In the genomic region with DNA sequence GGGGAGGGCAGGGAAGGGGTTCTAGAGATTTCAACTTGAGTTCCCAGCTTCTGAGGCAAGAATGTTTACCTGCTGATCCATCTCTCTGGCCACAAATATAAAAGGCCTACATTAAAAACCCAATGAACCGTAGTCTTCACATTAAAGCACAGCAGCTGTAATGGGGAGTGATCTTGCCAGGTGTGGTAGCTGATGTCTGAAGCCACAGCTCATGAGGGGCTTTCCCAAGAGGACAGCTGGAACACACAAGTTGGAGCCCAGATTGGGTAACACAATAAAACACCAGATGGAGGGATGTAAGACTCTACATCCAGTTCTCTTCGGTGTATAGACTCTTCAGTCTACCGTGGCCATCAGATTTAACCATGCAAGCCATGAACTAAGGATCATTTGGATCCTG, we compare ENCODE assay signal across 35 mouse cellular contexts. TPM values are rescaled to one million over a fixed set of nuclear protein-coding genes. Genes with fewer than 3 reads are reported as not detected.
"Had no signal": no experiment of that assay in that cellular context is flagged by ENCODE, and none has a peak within 500 bp of the region (broad histone marks: within the 10 kb centered on the region; RNA-seq: fewer than 3 reads in every experiment).

No protein-coding gene starts in this region.

- H3K4me2 ChIP-seq: heart, embryonic 11.5 days; heart, embryonic 12.5 days; heart, embryonic 13.5 days; heart, embryonic 15.5 days; hindbrain, embryonic 12.5 days; hindbrain, embryonic 13.5 days; hindbrain, embryonic 14.5 days; hindbrain, embryonic 15.5 days; intestine, embryonic 15.5 days; kidney, embryonic 15.5 days had no signal

- H3K4me3 ChIP-seq: heart, embryonic 10.5 days; heart, embryonic 12.5 days; heart, embryonic 13.5 days; heart, embryonic 15.5 days; hindbrain, embryonic 10.5 days; hindbrain, embryonic 12.5 days; hindbrain, embryonic 13.5 days; hindbrain, embryonic 15.5 days; intestine, embryonic 15.5 days; kidney, embryonic 15.5 days; layer of hippocampus, adult 2 months had no signal

- ATAC-seq: hindbrain, embryonic 16.5 days; hindbrain, postnatal 0 days; inflammation-experienced regulatory T-cells, adult 6 months; intestine, embryonic 15.5 days; intestine, embryonic 16.5 days; intestine, postnatal 0 days had no signal

- H3K27ac ChIP-seq: heart, embryonic 10.5 days; heart, embryonic 13.5 days; heart, embryonic 15.5 days; hindbrain, embryonic 10.5 days; hindbrain, embryonic 12.5 days; hindbrain, embryonic 13.5 days; hindbrain, embryonic 14.5 days; hindbrain, embryonic 15.5 days; hindbrain, postnatal 0 days; intestine, embryonic 15.5 days; kidney, embryonic 15.5 days; kidney, postnatal 0 days; layer of hippocampus, adult 2 months had no signal

- H3K36me3 ChIP-seq: intestine, embryonic 15.5 days had no signal

- H3K27me3 ChIP-seq: heart, embryonic 12.5 days; heart, embryonic 13.5 days; heart, embryonic 15.5 days; hindbrain, embryonic 12.5 days; hindbrain, embryonic 13.5 days; hindbrain, embryonic 15.5 days; intestine, embryonic 15.5 days; kidney, embryonic 15.5 days had no signal

- H3K9ac ChIP-seq: heart, embryonic 12.5 days; heart, embryonic 13.5 days; heart, embryonic 15.5 days; hindbrain, embryonic 12.5 days; hindbrain, embryonic 13.5 days; hindbrain, embryonic 14.5 days; hindbrain, embryonic 15.5 days; intestine, embryonic 15.5 days; kidney, embryonic 15.5 days had no signal

- H3K4me1 ChIP-seq: heart, embryonic 10.5 days; heart, embryonic 12.5 days; heart, embryonic 13.5 days; heart, embryonic 15.5 days; intestine, embryonic 15.5 days; kidney, embryonic 15.5 days had no signal

- H3K9me3 ChIP-seq: heart, embryonic 10.5 days; heart, embryonic 12.5 days; heart, embryonic 13.5 days; heart, embryonic 15.5 days; hindbrain, embryonic 10.5 days; hindbrain, embryonic 12.5 days; hindbrain, embryonic 13.5 days; hindbrain, embryonic 15.5 days; intestine, embryonic 15.5 days; kidney, embryonic 15.5 days had no signal

- DNase-seq: heart, postnatal 10 days; heart, postnatal 14 days; heart, postnatal 36 days; heart, postnatal 4 days; kidney, adult 11 months; kidney, adult 18-20 months; kidney, adult 2 months; kidney, adult 8-10 months; kidney, postnatal 10 days; kidney, postnatal 14 days; kidney, postnatal 25 days; kidney, postnatal 36 days; kidney, postnatal 4 days; layer of hippocampus, adult 9-11 months; layer of hippocampus, postnatal 36 days had no signal

RNA-seq across cellular contexts. Expression of gene Klhl41, which starts 14.6 kb away (rescaled TPM):
- total RNA-seq: hematopoietic stem cell, adult 5-6 weeks; hindbrain, postnatal 0 days had no signal
- polyA plus RNA-seq: inflammation-experienced regulatory T-cells, adult 6 months had no signal
